Mouse (Mus musculus): Measurements from ENCODE around the gene Hamp2. TPM values are rescaled to one million over a fixed set of nuclear protein-coding genes. Genes with fewer than 3 reads are reported as not detected.

Gene Hamp2
- polyA plus RNA-seq, 1 experiment: not detected

GRCm38 (mm10) chr7:30884047-30884446 lies 40.4 kb downstream of the Hamp2 start:
- H3K36me3 ChIP-seq (ENCODE audit: control insufficient read depth, insufficient read depth): no peaks in the 10 kb centered on the region
- H3K27me3 ChIP-seq (ENCODE audit: control insufficient read depth, insufficient read depth, insufficient read length): peaks cover 6% of the 10 kb centered on the region
- TF ChIP-seq MYOD1 (IDR thresholded peaks at IDR 0.05; ENCODE audit: control insufficient read depth in 1 of 3, insufficient read length in 2 of 3, low read depth in 2 of 3) (no peak), USF1 (IDR thresholded peaks at IDR 0.05; ENCODE audit: low read depth) (no peak), MAX (IDR thresholded peaks at IDR 0.05; ENCODE audit: low read depth) (no peak), MYOG (IDR thresholded peaks at IDR 0.05; ENCODE audit: control insufficient read depth in 1 of 3, insufficient read depth in 1 of 3, insufficient read length in 2 of 3, low read depth in 2 of 3) (no peak), TCF12 (IDR thresholded peaks at IDR 0.05; ENCODE audit: insufficient read depth, poor library complexity, severe bottlenecking) (no peak)
- H3K79me2 ChIP-seq (ENCODE audit: control insufficient read depth, insufficient read depth): no peaks in the 10 kb centered on the region
- no peak overlapping the region for H3K4me2 ChIP-seq (ENCODE audit: low read depth)
- no peak overlapping the region for H3K4me3 ChIP-seq
- no peak overlapping the region for H3ac ChIP-seq (ENCODE audit: control insufficient read depth, insufficient read length)

- H3K79me2 ChIP-seq (ENCODE audit: control insufficient read depth, insufficient read depth): no peaks in the 10 kb centered on the region
- H3K27me3 ChIP-seq (ENCODE audit: control insufficient read depth, insufficient read depth, insufficient read length): peaks cover 7% of the 10 kb centered on the region
- TF ChIP-seq MAX (IDR thresholded peaks at IDR 0.05; ENCODE audit: low read depth) (no peak), TCF3 (IDR thresholded peaks at IDR 0.05; ENCODE audit: insufficient read length, low read depth) (no peak), REST (IDR thresholded peaks at IDR 0.05; ENCODE audit: insufficient read depth, insufficient read length) (no peak), MYOD1 (IDR thresholded peaks at IDR 0.05; ENCODE audit: control insufficient read depth in 1 of 3, insufficient read length in 2 of 3, low read depth in 2 of 3) (no peak), SRF (IDR thresholded peaks at IDR 0.05; ENCODE audit: control insufficient read depth, insufficient read length, low read depth) (no peak), USF1 (IDR thresholded peaks at IDR 0.05; ENCODE audit: low read depth) (no peak), POLR2AphosphoS2 (IDR thresholded peaks at IDR 0.05; ENCODE audit: insufficient read length, low read depth) (no peak), CEBPB (IDR thresholded peaks at IDR 0.05; ENCODE audit: insufficient read depth, poor library complexity, severe bottlenecking) (no peak), E2F4 (IDR thresholded peaks at IDR 0.05; ENCODE audit: insufficient read depth) (no peak), TCF12 (IDR thresholded peaks at IDR 0.05; ENCODE audit: insufficient read depth, poor library complexity, severe bottlenecking) (no peak)
- H3K36me3 ChIP-seq (ENCODE audit: control insufficient read depth, insufficient read depth): no peaks in the 10 kb centered on the region
- H3K4me3 ChIP-seq: no peak overlapping the region
- H3ac ChIP-seq (ENCODE audit: control insufficient read depth, insufficient read length): no peak overlapping the region
- no peak overlapping the region for H3K4me2 ChIP-seq (ENCODE audit: low read depth)
These were observed 43.1 kb downstream of the Hamp2 start for GRCm38 (mm10) chr7:30881367-30881766.

GRCm38 (mm10) chr7:30880176-30880575 lies 44.3 kb downstream of the Hamp2 start, which contains the start of gene Cd22:
Gene Cd22, minus strand, starts transcription at chr7:30880342.
- no peaks in the 10 kb centered on the region for H3K36me3 ChIP-seq (ENCODE audit: control insufficient read depth, insufficient read depth)
- no peak within 1 kb of the TSS for H3ac ChIP-seq (ENCODE audit: control insufficient read depth, insufficient read length)
- TF ChIP-seq TCF12 (IDR thresholded peaks at IDR 0.05; ENCODE audit: insufficient read depth, poor library complexity, severe bottlenecking) (no peak), SRF (IDR thresholded peaks at IDR 0.05; ENCODE audit: control insufficient read depth, insufficient read length, low read depth) (no peak)
- peaks cover 7% of the 10 kb centered on the region for H3K27me3 ChIP-seq (ENCODE audit: control insufficient read depth, insufficient read depth, insufficient read length)
- H3K4me3 ChIP-seq: no peak within 1 kb of the TSS
- H3K4me2 ChIP-seq (ENCODE audit: low read depth): no peak within 1 kb of the TSS
- H3K79me2 ChIP-seq (ENCODE audit: control insufficient read depth, insufficient read depth): no peaks in the 10 kb centered on the region

GRCm38 (mm10) chr7:30878950-30879349 lies 45.5 kb downstream of the Hamp2 start:
- Histone ChIP-seq H3K27me3 (ENCODE audit: control insufficient read depth, insufficient read depth, insufficient read length) (peaks cover 7% of the 10 kb centered on the region), H3K4me2 (ENCODE audit: low read depth) (no peak overlapping the region), H3K79me2 (ENCODE audit: control insufficient read depth, insufficient read depth) (no peaks in the 10 kb centered on the region), H3ac (ENCODE audit: control insufficient read depth, insufficient read length) (no peak overlapping the region), H3K4me3 (no peak overlapping the region), H3K36me3 (ENCODE audit: control insufficient read depth, insufficient read depth) (no peaks in the 10 kb centered on the region)
- TF ChIP-seq USF1 (IDR thresholded peaks at IDR 0.05; ENCODE audit: low read depth) (no peak), MYOG (IDR thresholded peaks at IDR 0.05; ENCODE audit: control insufficient read depth in 1 of 3, insufficient read depth in 1 of 3, insufficient read length in 2 of 3, low read depth in 2 of 3) (no peak), MAX (IDR thresholded peaks at IDR 0.05; ENCODE audit: low read depth) (no peak), REST (IDR thresholded peaks at IDR 0.05; ENCODE audit: insufficient read depth, insufficient read length) (no peak), POLR2A (IDR thresholded peaks at IDR 0.05; ENCODE audit: insufficient read length, low read depth) (no peak), TCF3 (IDR thresholded peaks at IDR 0.05; ENCODE audit: insufficient read length, low read depth) (no peak), MYOD1 (IDR thresholded peaks at IDR 0.05; ENCODE audit: control insufficient read depth in 1 of 3, insufficient read length in 2 of 3, low read depth in 2 of 3) (no peak), POLR2AphosphoS2 (IDR thresholded peaks at IDR 0.05; ENCODE audit: insufficient read length, low read depth) (no peak), CEBPB (IDR thresholded peaks at IDR 0.05; ENCODE audit: insufficient read depth, poor library complexity, severe bottlenecking) (no peak), E2F4 (IDR thresholded peaks at IDR 0.05; ENCODE audit: insufficient read depth) (no peak), SRF (IDR thresholded peaks at IDR 0.05; ENCODE audit: control insufficient read depth, insufficient read length, low read depth) (no peak), TCF12 (IDR thresholded peaks at IDR 0.05; ENCODE audit: insufficient read depth, poor library complexity, severe bottlenecking) (no peak)

- no peak overlapping the region for H3K4me2 ChIP-seq (ENCODE audit: low read depth)
- no peak for TF ChIP-seq REST (IDR thresholded peaks at IDR 0.05; ENCODE audit: insufficient read depth, insufficient read length)
- TF ChIP-seq MYOG (IDR thresholded peaks at IDR 0.05; ENCODE audit: control insufficient read depth in 1 of 3, insufficient read depth in 1 of 3, insufficient read length in 2 of 3, low read depth in 2 of 3): no peak
- TF ChIP-seq TCF3 (IDR thresholded peaks at IDR 0.05; ENCODE audit: insufficient read length, low read depth): no peak
- no peak for TF ChIP-seq MAX (IDR thresholded peaks at IDR 0.05; ENCODE audit: low read depth)
- no peak for TF ChIP-seq USF1 (IDR thresholded peaks at IDR 0.05; ENCODE audit: low read depth)
- no peak overlapping the region for H3ac ChIP-seq (ENCODE audit: control insufficient read depth, insufficient read length)
- H3K36me3 ChIP-seq (ENCODE audit: control insufficient read depth, insufficient read depth): no peaks in the 10 kb centered on the region
- H3K79me2 ChIP-seq (ENCODE audit: control insufficient read depth, insufficient read depth): no peaks in the 10 kb centered on the region
- H3K4me3 ChIP-seq: no peak overlapping the region
- peaks cover 16% of the 10 kb centered on the region for H3K27me3 ChIP-seq (ENCODE audit: control insufficient read depth, insufficient read depth, insufficient read length)
These were observed 51.4 kb downstream of the Hamp2 start for GRCm38 (mm10) chr7:30873083-30873482.

Other genes with a start within 250 kb of the Hamp2 start
- not detected for gene 2200002J24Rik, start 225.8 kb downstream of the Hamp2 start, polyA plus RNA-seq (2012; fragmentation: generic; extraction: Trizol)
- gene Atp4a, start 212.5 kb downstream of the Hamp2 start, polyA plus RNA-seq (2012; fragmentation: generic; extraction: Trizol): not detected
- 241 TPM for gene Tmem147, start 195.1 kb downstream of the Hamp2 start, polyA plus RNA-seq (2012; fragmentation: generic; extraction: Trizol)
- gene Gapdhs, start 181.0 kb downstream of the Hamp2 start, polyA plus RNA-seq (2012; fragmentation: generic; extraction: Trizol): 0.05 TPM
- gene Sbsn, start 173.2 kb downstream of the Hamp2 start, polyA plus RNA-seq (2012; fragmentation: generic; extraction: Trizol): 0.79 TPM
- gene Dmkn, start 160.9 kb downstream of the Hamp2 start, polyA plus RNA-seq (2012; fragmentation: generic; extraction: Trizol): not detected
- not detected for gene Krtdap, start 136.8 kb downstream of the Hamp2 start, polyA plus RNA-seq (2012; fragmentation: generic; extraction: Trizol)
- gene Ffar2, start 100.9 kb downstream of the Hamp2 start, polyA plus RNA-seq (2012; fragmentation: generic; extraction: Trizol): not detected
- not detected for gene Ffar3, start 68.5 kb downstream of the Hamp2 start, polyA plus RNA-seq (2012; fragmentation: generic; extraction: Trizol)
- gene Ffar1, start 63.1 kb downstream of the Hamp2 start, polyA plus RNA-seq (2012; fragmentation: generic; extraction: Trizol): not detected
- not detected for gene Cd22, start 44.3 kb downstream of the Hamp2 start, polyA plus RNA-seq (2012; fragmentation: generic; extraction: Trizol)
- 0.01 TPM for gene Mag, start 9.8 kb downstream of the Hamp2 start, polyA plus RNA-seq (2012; fragmentation: generic; extraction: Trizol)
- gene Hamp, start 19.4 kb upstream of the Hamp2 start, polyA plus RNA-seq (2012; fragmentation: generic; extraction: Trizol): not detected
- gene Usf2, start 32.1 kb upstream of the Hamp2 start, polyA plus RNA-seq (2012; fragmentation: generic; extraction: Trizol): 88.6 TPM
- gene Lsr, start 48.8 kb upstream of the Hamp2 start, polyA plus RNA-seq (2012; fragmentation: generic; extraction: Trizol): 0.02 TPM
- gene Fam187b, start 49.1 kb upstream of the Hamp2 start, polyA plus RNA-seq (2012; fragmentation: generic; extraction: Trizol): not detected
- 31.0 TPM for gene Fxyd5, start 117.8 kb upstream of the Hamp2 start, polyA plus RNA-seq (2012; fragmentation: generic; extraction: Trizol)
- gene Fxyd7, start 126.8 kb upstream of the Hamp2 start, polyA plus RNA-seq (2012; fragmentation: generic; extraction: Trizol): not detected
- 8.4 TPM for gene Fxyd1, start 132.5 kb upstream of the Hamp2 start, polyA plus RNA-seq (2012; fragmentation: generic; extraction: Trizol)
- gene Lgi4, start 134.7 kb upstream of the Hamp2 start, polyA plus RNA-seq (2012; fragmentation: generic; extraction: Trizol): not detected
- 0.01 TPM for gene Fxyd3, start 152.0 kb upstream of the Hamp2 start, polyA plus RNA-seq (2012; fragmentation: generic; extraction: Trizol)
- not detected for gene Hpn, start 190.6 kb upstream of the Hamp2 start, polyA plus RNA-seq (2012; fragmentation: generic; extraction: Trizol)
- 4.1 TPM for gene Scn1b, start 202.3 kb upstream of the Hamp2 start, polyA plus RNA-seq (2012; fragmentation: generic; extraction: Trizol)
- 25.5 TPM for gene Gramd1a, start 231.2 kb upstream of the Hamp2 start, polyA plus RNA-seq (2012; fragmentation: generic; extraction: Trizol)

Measured in myocyte (in vitro differentiated cells).